Mouse (Mus musculus) intestine, postnatal 0 days (tissue): ENCODE data around the gene Moxd1. TPM values are rescaled to one million over a fixed set of nuclear protein-coding genes. Genes with fewer than 3 reads are reported as not detected.

Experiments used
- ATAC-seq: fragments of 200-750 bp; cut with Nextera tagmentation; 2 replicates; pipeline ENCODE4 v1.8.0; 2017; ENCODE audit warnings: mild to moderate bottlenecking, moderate TSS enrichment, moderate library complexity
- H3K27ac ChIP-seq: fragments of 300-500 bp; sonication (generic); 2 replicates; pipeline ENCODE4 v1.5.1; 2014; ENCODE audit warnings: mild to moderate bottlenecking, low read depth, low read length, moderate library complexity
- H3K27me3 ChIP-seq: fragments of 300-500 bp; sonication (generic); replicated peaks from 2 replicates; pipeline ENCODE4 v1.6.1; 2014; ENCODE audit warnings: low read length, mixed read lengths; ENCODE audit not compliant: control insufficient read depth, insufficient read depth
- H3K36me3 ChIP-seq: fragments of 300-500 bp; sonication (generic); 2 replicates; pipeline ENCODE4 v1.6.1; 2014; ENCODE audit warnings: mild to moderate bottlenecking, moderate library complexity; ENCODE audit not compliant: control insufficient read depth, insufficient read depth
- H3K4me1 ChIP-seq: fragments of 300-500 bp; sonication (generic); replicated peaks from 2 replicates; pipeline ENCODE4 v1.6.1; 2014; ENCODE audit warnings: antibody characterized with exemption, low read length, mixed read lengths; ENCODE audit not compliant: control insufficient read depth, insufficient read depth
- H3K4me2 ChIP-seq: fragments of 300-500 bp; sonication (generic); replicated peaks from 2 replicates; pipeline ENCODE4 v1.6.1; 2014; ENCODE audit warnings: low read depth, mild to moderate bottlenecking, moderate library complexity
- H3K4me3 ChIP-seq: fragments of 300-500 bp; sonication (generic); 2 replicates; pipeline ENCODE4 v1.5.1; 2014; ENCODE audit warnings: low read depth, low read length
- H3K9ac ChIP-seq: fragments of 300-500 bp; sonication (generic); 2 replicates; pipeline ENCODE4 v1.6.1; 2014; ENCODE audit warnings: mild to moderate bottlenecking, low read depth, low read length
- H3K9me3 ChIP-seq: fragments of 300-500 bp; sonication (generic); 2 replicates; pipeline ENCODE4 v1.6.1; 2016; ENCODE audit warnings: mixed run types; ENCODE audit not compliant: control insufficient read depth
- CTCF ChIP-seq: sonication (generic); IDR thresholded peaks from 2 replicates; pipeline ENCODE4 v1.5.1; 2016; ENCODE audit warnings: low read depth, mild to moderate bottlenecking, control low read depth, antibody characterized with exemption, moderate library complexity
- WGBS: fragments of 180-500 bp; shearing (Covaris S2); extraction: QIAGEN DNeasy Blood & Tissue Kit; methylation state at CpG from one replicate; pipeline ENCODE4 v1.1.7; 2014; 5-methylcytosine and 5-hydroxymethylcytosine counted together
- polyA plus RNA-seq: library from polyadenylated mRNA; unstranded; fragments of >200 nt; fragmentation: Nextera tagmentation; extraction: Ambion mirVana; gene quantifications from 2 replicates; pipeline ENCODE4 v1.2.1, GENCODE M21; 2015

Moxd1 gene
- polyA plus RNA-seq, 1 experiment from 2014 or later, result 5.9 TPM

DNA sequence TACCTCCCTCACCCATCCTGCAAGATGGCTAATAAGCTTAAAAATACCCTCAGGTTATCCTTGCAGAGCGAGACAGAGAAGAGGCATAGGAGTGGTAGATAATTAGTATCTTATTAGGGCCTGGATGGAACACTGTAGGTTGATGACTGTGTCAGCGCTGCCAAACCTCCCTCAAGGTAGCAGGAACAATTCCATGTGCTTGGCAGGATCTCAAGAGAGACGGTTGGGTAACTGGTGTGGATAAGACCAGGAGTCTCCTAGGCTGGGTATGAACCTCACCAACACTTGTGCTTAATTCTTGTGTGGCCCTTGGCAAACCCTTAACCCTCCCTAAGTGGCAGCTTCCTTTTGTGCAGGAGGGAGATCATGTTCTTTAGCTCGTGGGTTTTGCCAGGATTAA is 9.0 kb downstream of the Moxd1 start:
- no peak overlapping the region for H3K27ac ChIP-seq
- H3K9ac ChIP-seq, result no peak overlapping the region
- no peak overlapping the region for H3K4me3 ChIP-seq
- 76% methylated on average over 4 of the region's 4 CpGs for WGBS
- no peak for TF ChIP-seq CTCF
- H3K4me2 ChIP-seq, result no peak overlapping the region
- no peaks in the 10 kb centered on the region for H3K36me3 ChIP-seq
- no peaks in the 10 kb centered on the region for H3K27me3 ChIP-seq
- H3K9me3 ChIP-seq, result no peaks in the 10 kb centered on the region
- H3K4me1 ChIP-seq, result no peaks in the 10 kb centered on the region
- no peak for ATAC-seq

GRCm38 (mm10) chr10:24235426-24236283 is 12.3 kb downstream of the Moxd1 start:
- no peaks in the 10 kb centered on the region for H3K36me3 ChIP-seq
- no peak overlapping the region for H3K4me2 ChIP-seq
- no peaks in the 10 kb centered on the region for H3K27me3 ChIP-seq
- no peak overlapping the region for H3K9ac ChIP-seq
- H3K9me3 ChIP-seq, result no peaks in the 10 kb centered on the region
- ATAC-seq, result no peak
- no peak overlapping the region for H3K4me3 ChIP-seq
- TF ChIP-seq CTCF, result no peak
- 66% methylated on average over 23 of the region's 23 CpGs for WGBS
- no peaks in the 10 kb centered on the region for H3K4me1 ChIP-seq
- no peak overlapping the region for H3K27ac ChIP-seq

DNA sequence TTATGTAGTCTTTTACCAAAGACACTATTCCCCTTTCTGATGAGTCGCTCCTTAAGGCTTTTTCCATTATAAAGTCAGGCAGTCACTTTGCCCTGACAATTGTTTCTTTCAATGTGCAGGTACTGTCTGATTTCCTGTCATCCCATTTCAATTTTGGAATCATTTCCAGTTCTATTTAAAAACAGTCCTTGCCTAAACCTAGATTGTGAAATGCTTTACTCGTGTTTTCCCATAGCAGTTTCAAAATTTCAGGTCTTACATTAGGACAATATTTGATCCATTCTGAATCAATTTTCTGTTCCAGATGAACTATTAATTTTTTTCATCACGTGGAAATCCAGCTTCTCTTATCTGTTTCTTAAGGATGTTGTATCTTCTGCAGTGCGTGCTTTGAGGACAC is 23.5 kb downstream of the Moxd1 start:
- no peak for TF ChIP-seq CTCF
- H3K27me3 ChIP-seq, result no peaks in the 10 kb centered on the region
- H3K36me3 ChIP-seq, result no peaks in the 10 kb centered on the region
- no peaks in the 10 kb centered on the region for H3K4me1 ChIP-seq
- H3K9ac ChIP-seq, result no peak overlapping the region
- H3K4me2 ChIP-seq, result no peak overlapping the region
- H3K27ac ChIP-seq, result no peak overlapping the region
- WGBS, result 85% methylated on average over 4 of the region's 4 CpGs
- no peaks in the 10 kb centered on the region for H3K9me3 ChIP-seq
- no peak overlapping the region for H3K4me3 ChIP-seq
- no peak for ATAC-seq

GRCm38 (mm10) chr10:24248116-24248515 is 24.8 kb downstream of the Moxd1 start:
- ATAC-seq, result no peak
- H3K27ac ChIP-seq, result no peak overlapping the region
- H3K4me1 ChIP-seq, result no peaks in the 10 kb centered on the region
- TF ChIP-seq CTCF, result no peak
- H3K27me3 ChIP-seq, result no peaks in the 10 kb centered on the region
- no peak overlapping the region for H3K4me2 ChIP-seq
- H3K36me3 ChIP-seq, result no peaks in the 10 kb centered on the region
- H3K4me3 ChIP-seq, result no peak overlapping the region
- no peak overlapping the region for H3K9ac ChIP-seq
- H3K9me3 ChIP-seq, result no peaks in the 10 kb centered on the region

GRCm38 (mm10) chr10:24251631-24252030 is 28.3 kb downstream of the Moxd1 start:
- Histone ChIP-seq H3K4me2 (no peak overlapping the region), H3K4me1 (no peaks in the 10 kb centered on the region), H3K27ac (no peak overlapping the region), H3K9me3 (no peaks in the 10 kb centered on the region), H3K27me3 (no peaks in the 10 kb centered on the region), H3K4me3 (no peak overlapping the region), H3K9ac (no peak overlapping the region), H3K36me3 (no peaks in the 10 kb centered on the region)
- no peak for ATAC-seq
- TF ChIP-seq CTCF, result no peak

GRCm38 (mm10) chr10:24258150-24258549 is 34.8 kb downstream of the Moxd1 start:
- Histone ChIP-seq H3K9me3 (no peaks in the 10 kb centered on the region), H3K4me2 (no peak overlapping the region), H3K4me3 (no peak overlapping the region), H3K9ac (no peak overlapping the region), H3K36me3 (no peaks in the 10 kb centered on the region), H3K27me3 (no peaks in the 10 kb centered on the region), H3K4me1 (no peaks in the 10 kb centered on the region), H3K27ac (no peak overlapping the region)
- TF ChIP-seq CTCF, result no peak
- WGBS, result 64% methylated on average over 7 of the region's 7 CpGs
- ATAC-seq, result no peak
